Mouse (Mus musculus) kidney, embryonic 16.5 days (tissue): ENCODE measurements around the gene Ncoa7. TPM values are rescaled to one million over a fixed set of nuclear protein-coding genes. Genes with fewer than 3 reads are reported as not detected.
"Not testable (repeated sequence)": the region's sequence is repeated elsewhere in the genome, so short reads cannot be mapped to it uniquely, and the experiment has no call there.

Source experiments
- ATAC-seq: fragments of 200-750 bp; cut with Nextera tagmentation; 2 replicates; pipeline ENCODE4 v1.8.0; 2017; ENCODE audit warnings: moderate TSS enrichment; ENCODE audit not compliant: low FRiP score, low TSS enrichment
- H3K27ac ChIP-seq: fragments of 300-500 bp; sonication (generic); 2 replicates; pipeline ENCODE4 v1.5.1; 2014; ENCODE audit warnings: low read length
- H3K27me3 ChIP-seq: fragments of 300-500 bp; sonication (generic); 2 replicates; pipeline ENCODE4 v1.6.1; 2014; ENCODE audit warnings: low read length, control low read depth, mixed read lengths; ENCODE audit not compliant: insufficient read depth
- H3K36me3 ChIP-seq: fragments of 300-500 bp; sonication (generic); 2 replicates; pipeline ENCODE4 v1.6.1; 2014; ENCODE audit warnings: low read length, control low read depth, mixed read lengths; ENCODE audit not compliant: insufficient read depth
- H3K4me1 ChIP-seq: fragments of 300-500 bp; sonication (generic); 2 replicates; pipeline ENCODE4 v1.6.1; 2014; ENCODE audit warnings: low read length, control low read depth, mixed read lengths; ENCODE audit not compliant: insufficient read depth
- H3K4me2 ChIP-seq: fragments of 300-500 bp; sonication (generic); replicated peaks from 2 replicates; pipeline ENCODE4 v1.6.1; 2014; ENCODE audit warnings: low read depth, low read length
- H3K4me3 ChIP-seq: fragments of 300-500 bp; sonication (generic); 2 replicates; pipeline ENCODE4 v1.5.1; 2014; ENCODE audit warnings: mild to moderate bottlenecking, low read length
- H3K9ac ChIP-seq: fragments of 300-500 bp; sonication (generic); replicated peaks from 2 replicates; pipeline ENCODE4 v1.6.1; 2014; ENCODE audit warnings: low read length
- H3K9me3 ChIP-seq: fragments of 300-500 bp; sonication (generic); 2 replicates; pipeline ENCODE4 v1.6.1; 2016; ENCODE audit warnings: low read length, control low read depth
- WGBS: fragments of 180-500 bp; shearing (Covaris S2); extraction: QIAGEN DNeasy Blood & Tissue Kit; methylation state at CpG from one replicate; pipeline ENCODE4 v1.1.7; 2014; 5-methylcytosine and 5-hydroxymethylcytosine counted together
- polyA plus RNA-seq: library from polyadenylated mRNA; unstranded; fragments of >200 nt; fragmentation: Nextera tagmentation; extraction: Ambion mirVana; gene quantifications from 2 replicates; pipeline ENCODE4 v1.2.1, GENCODE M21; 2015

The Ncoa7 gene
- polyA plus RNA-seq, 1 experiment from 2014 or later, result 16.9 TPM

DNA sequence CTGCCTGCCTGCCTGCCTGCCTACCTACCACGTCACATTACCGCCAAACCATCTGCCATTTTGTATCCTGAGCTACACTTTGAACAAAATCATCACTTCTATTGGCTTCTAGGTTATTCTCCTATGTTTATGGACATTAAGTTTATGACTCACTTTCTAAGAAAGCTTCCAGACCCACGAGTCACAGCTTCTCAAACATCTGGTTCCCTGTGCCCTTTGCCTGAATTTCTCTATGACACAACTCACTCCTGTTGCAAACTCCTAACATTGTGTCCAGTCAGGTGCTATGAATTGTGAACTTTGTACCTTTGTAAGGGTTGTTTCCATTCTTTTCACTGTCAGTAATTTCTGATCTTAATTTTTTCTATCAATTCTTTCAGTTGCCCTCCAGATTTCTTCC, 164.9 kb downstream of the Ncoa7 start:
- Histone ChIP-seq H3K9ac (no peak overlapping the region), H3K27me3 (no peaks in the 10 kb centered on the region), H3K27ac (no peak overlapping the region), H3K4me3 (no peak overlapping the region), H3K4me2 (no peak overlapping the region), H3K9me3 (no peaks in the 10 kb centered on the region), H3K4me1 (no peaks in the 10 kb centered on the region), H3K36me3 (no peaks in the 10 kb centered on the region)
- 88% methylated on average over 3 of the region's 3 CpGs for WGBS
- ATAC-seq, result no peak

DNA sequence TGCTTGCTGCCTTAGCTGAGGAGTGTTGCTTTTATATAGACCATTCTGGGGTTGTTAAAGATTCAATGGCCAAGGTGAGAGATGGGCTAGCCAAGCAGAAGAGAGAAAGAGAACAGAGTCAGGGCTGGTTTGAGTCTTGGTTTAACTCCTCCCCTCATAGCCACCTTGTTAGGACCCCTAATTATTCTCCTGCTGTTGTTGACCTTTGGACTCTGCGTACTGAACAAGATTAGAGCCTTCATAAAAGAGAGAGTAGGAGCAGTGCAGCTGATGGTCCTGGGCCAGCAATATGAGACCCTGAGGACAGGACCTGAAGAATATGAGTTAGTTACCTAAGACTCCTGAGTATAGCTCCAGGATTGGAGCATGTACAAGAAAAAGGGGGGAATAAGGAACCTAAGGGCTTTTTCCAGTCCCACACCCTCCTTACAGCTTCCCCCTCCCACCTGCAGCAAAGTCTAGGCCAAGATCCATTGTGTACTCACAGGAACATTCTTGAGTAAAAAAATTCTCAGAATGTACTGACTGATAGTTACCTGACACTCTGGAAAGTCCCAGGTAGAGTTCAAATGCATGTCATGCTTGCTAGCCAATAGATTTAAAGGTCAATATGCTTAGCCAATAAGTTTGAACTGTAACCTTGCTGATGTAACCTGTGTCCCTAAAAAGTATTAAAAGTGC, 166.5 kb downstream of the Ncoa7 start:
- WGBS, result 65% methylated on average over 1 of the region's 1 CpGs
- H3K27ac ChIP-seq, H3K4me3 ChIP-seq, H3K9me3 ChIP-seq, H3K4me2 ChIP-seq, H3K9ac ChIP-seq, H3K27me3 ChIP-seq, H3K4me1 ChIP-seq, ATAC-seq, H3K36me3 ChIP-seq: not testable (repeated sequence)

DNA sequence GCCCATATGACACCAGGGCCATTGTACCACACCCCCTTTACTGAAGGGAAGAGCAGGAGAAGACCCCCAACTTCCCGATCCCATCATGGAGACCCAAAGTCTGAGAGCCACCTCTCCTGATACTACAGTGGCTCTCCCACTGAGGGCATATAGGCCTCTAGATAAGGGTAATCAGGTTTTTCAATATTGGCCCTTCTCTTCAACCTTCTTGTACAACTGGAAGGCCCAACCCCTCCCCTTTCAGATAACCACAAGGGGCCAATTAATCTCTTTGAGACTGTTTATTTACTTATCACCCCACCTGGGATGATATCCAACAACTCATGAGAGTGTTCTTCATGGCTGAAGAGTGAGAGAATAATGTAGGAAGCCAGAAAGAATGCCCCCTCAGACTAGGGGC, 170.4 kb downstream of the Ncoa7 start:
- Histone ChIP-seq H3K27ac (no peak overlapping the region), H3K36me3 (no peaks in the 10 kb centered on the region), H3K4me1 (no peaks in the 10 kb centered on the region), H3K9ac (no peak overlapping the region), H3K27me3 (no peaks in the 10 kb centered on the region), H3K4me3 (no peak overlapping the region), H3K9me3 (no peaks in the 10 kb centered on the region), H3K4me2 (no peak overlapping the region)
- ATAC-seq, result no peak
- 100% methylated on average over 1 of the region's 1 CpGs for WGBS

DNA sequence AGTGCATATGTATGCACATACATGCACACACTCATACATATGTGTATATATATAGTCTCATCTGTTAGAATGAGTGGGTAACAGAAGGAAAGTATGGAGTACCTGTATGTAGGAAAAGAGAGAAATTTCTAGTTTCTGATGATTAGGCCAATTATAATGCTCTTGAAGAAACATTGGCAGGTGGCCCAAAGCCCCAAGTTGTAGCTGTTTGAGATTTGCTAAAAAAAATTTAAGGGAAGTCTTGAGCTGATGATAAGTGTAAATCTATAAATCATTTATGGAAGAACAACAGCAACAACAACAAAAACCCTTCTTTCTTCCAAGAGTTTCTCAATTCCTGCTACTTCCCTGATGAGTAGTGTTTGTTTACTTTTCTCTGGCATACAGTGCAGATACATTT, 173.1 kb downstream of the Ncoa7 start:
- H3K27me3 ChIP-seq, result no peaks in the 10 kb centered on the region

DNA sequence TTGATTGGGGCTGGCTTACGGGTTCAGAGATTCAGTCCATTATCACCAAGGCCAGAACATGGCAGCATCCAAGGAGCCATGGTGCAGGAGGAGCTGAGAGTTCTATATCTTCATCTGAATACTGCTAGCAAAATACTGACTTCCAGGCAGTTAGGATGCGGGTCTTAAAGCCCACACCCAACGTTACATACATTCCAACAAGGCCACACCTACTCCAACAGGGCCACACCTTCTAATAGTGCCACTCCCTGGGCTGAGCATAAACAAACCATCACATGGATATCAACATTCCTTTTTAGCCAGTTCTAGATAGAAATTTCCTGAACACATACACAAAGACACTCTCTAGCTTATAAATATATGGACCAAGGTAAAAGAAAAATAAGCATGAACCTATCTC, 173.6 kb downstream of the Ncoa7 start, which contains the start of gene Hint3:
Hint3 (minus strand) TSS at position 120 of the 400 bp plus-strand sequence.
- no peak within 1 kb of the TSS for H3K9ac ChIP-seq
- no peak for ATAC-seq
- no peak within 1 kb of the TSS for H3K27ac ChIP-seq
- H3K4me3 ChIP-seq, result no peak within 1 kb of the TSS
- H3K4me1 ChIP-seq, result no peaks in the 10 kb centered on the region
- WGBS, result 86% methylated on average over 3 of the region's 3 CpGs
- H3K36me3 ChIP-seq, result no peaks in the 10 kb centered on the region
- no peaks in the 10 kb centered on the region for H3K9me3 ChIP-seq
- H3K27me3 ChIP-seq, result no peaks in the 10 kb centered on the region
- H3K4me2 ChIP-seq, result no peak within 1 kb of the TSS

More for the DNA sequence above, 173.1 kb downstream of the Ncoa7 start:
- Histone ChIP-seq H3K9me3 (no peaks in the 10 kb centered on the region), H3K4me2 (no peak overlapping the region), H3K9ac (no peak overlapping the region), H3K4me1 (no peaks in the 10 kb centered on the region), H3K36me3 (no peaks in the 10 kb centered on the region), H3K4me3 (no peak overlapping the region), H3K27ac (no peak overlapping the region)
- no peak for ATAC-seq

DNA sequence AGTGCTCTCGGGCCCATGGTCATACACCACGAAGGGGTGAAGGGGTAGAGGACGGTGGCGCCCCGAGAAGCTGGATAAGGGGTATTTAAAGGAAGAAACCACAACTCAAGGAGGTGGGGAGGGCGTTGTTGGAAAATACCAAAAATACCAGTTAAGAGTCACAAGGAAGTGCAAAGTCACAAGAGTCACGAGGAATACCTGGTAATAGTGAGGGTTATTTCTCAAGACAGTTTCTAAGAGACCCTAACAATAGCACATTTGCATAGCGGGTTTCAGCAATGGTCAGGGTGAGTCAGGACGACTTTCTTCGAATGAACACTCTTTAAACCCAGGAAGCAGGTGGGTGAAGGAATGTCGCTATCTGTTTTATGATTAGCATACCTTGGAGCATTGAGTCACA, 174.7 kb downstream of the Ncoa7 start:
- H3K4me2 ChIP-seq, H3K4me1 ChIP-seq, ATAC-seq, H3K9ac ChIP-seq, H3K36me3 ChIP-seq, H3K27me3 ChIP-seq, H3K4me3 ChIP-seq, H3K27ac ChIP-seq, H3K9me3 ChIP-seq: not testable (repeated sequence)
- 90% methylated on average over 11 of the region's 11 CpGs for WGBS

DNA sequence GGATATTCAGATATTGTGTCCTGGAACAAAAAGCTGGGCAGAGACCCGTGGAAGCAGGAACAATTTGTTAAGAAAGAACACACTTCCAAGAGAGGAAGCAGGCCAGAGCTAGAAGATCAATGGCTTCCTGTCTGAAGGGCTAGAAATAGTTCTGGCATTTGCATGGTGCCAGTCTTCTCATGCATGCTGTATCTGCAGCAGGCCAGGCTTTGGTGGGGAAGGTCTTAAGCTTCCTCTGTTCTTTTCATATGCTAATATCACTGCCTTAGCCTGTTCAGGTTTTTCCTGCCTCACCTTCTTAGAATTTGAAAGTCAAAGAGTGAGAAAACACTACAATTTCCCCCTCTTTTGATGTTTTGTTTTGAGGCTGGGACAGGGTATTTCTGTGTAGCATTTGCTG, 175.6 kb downstream of the Ncoa7 start:
- ATAC-seq, result 0 out of 2 replicates have a peak, but pooled peaks have one; percentile 49
- WGBS, result 21% methylated on average over 1 of the region's 1 CpGs
- Histone ChIP-seq H3K4me1 (no peaks in the 10 kb centered on the region), H3K4me3 (no peak overlapping the region), H3K27ac (no peak overlapping the region), H3K4me2 (no peak overlapping the region), H3K27me3 (no peaks in the 10 kb centered on the region), H3K9ac (no peak overlapping the region), H3K9me3 (no peaks in the 10 kb centered on the region), H3K36me3 (no peaks in the 10 kb centered on the region)

DNA sequence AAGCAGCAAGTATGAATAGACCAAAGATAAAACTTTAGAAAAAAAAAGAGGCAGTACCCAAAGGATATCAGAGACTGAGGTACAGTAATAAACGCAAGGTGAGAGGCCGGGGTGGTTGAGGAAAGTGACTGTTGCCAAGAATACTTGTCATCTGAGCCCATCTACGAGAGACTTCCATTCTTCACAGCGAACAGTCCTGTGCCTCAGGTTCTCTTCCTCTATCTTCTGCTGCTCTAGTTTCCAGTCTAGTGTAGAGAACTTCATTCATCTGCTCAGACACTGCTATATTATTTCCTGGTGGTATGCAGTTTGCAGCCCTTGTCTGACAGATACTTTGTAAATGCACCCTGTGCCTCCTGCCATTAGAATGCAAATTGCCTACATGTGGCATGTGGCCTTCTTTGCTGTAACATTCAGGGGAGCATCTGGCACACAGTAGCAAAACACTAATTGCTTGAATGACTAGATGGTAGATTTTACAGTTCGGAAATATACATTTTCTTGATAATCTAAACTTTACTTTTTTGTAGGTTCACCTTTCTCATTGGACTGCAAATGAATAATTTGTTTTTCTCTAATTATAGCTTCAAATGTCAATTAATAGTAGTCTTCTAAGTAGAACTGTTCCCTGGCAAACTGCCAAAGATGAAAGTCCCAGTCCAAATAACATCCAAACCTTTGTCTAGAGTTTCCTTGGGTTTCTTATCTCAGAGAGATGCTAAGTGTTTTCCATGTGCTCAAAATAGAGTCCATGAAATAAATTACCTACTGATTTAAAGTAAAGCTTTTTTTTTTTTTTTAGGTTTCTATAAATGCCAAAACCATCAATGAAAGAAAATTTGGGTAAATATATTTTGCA, 178.7 kb downstream of the Ncoa7 start:
- no peak overlapping the region for H3K4me2 ChIP-seq
- H3K27me3 ChIP-seq, result no peaks in the 10 kb centered on the region
- no peaks in the 10 kb centered on the region for H3K36me3 ChIP-seq
- no peaks in the 10 kb centered on the region for H3K4me1 ChIP-seq
- 74% methylated on average over 5 of the region's 5 CpGs for WGBS
- no peak overlapping the region for H3K9ac ChIP-seq
- H3K9me3 ChIP-seq, result no peaks in the 10 kb centered on the region
- no peak overlapping the region for H3K27ac ChIP-seq
- no peak overlapping the region for H3K4me3 ChIP-seq
- no peak for ATAC-seq

DNA sequence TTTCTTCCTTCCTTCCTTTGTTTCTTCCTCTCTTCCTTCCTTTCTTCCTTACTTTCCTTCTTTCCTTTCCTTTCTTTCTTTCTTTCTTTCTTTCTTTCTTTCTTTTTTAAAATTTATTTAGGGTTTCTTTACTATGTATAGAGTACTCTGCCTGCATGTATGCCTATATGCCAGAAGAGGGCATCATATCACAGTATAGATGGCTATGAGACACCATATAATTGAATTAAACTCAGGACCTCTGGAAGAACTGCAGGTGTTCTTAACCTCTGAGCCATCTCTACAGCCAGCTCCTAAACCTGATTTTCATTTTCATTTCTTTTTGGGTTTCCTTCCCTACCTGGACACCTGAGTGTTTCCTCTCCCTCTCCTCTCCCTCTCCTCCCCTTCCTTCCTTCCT, 180.2 kb downstream of the Ncoa7 start:
- Histone ChIP-seq H3K27me3 (no peaks in the 10 kb centered on the region), H3K36me3 (no peaks in the 10 kb centered on the region), H3K4me2 (no peak overlapping the region), H3K4me3 (no peak overlapping the region), H3K27ac (no peak overlapping the region), H3K4me1 (0 out of 2 replicates have a peak, but pooled peaks cover 2% of the 10 kb centered on the region), H3K9ac (no peak overlapping the region), H3K9me3 (no peaks in the 10 kb centered on the region)
- ATAC-seq, result no peak

DNA sequence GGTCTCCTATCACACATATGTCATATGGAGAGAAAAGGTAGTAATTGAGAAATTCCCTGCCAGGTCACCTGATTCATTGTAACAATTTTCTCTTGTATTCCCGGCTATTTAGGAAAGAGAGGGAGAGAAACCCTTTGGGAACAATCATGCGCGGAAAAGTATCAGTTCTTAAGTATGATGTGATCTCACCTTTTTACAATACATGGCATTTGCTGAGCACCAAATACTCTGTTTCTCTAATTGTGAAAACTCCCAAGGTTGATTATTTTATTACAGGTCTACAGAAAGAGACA, 184.3 kb downstream of the Ncoa7 start:
- no peaks in the 10 kb centered on the region for H3K9me3 ChIP-seq
- H3K4me3 ChIP-seq, result peak overlapping the region; percentile 82
- peak overlapping the region; percentile 79 for H3K4me2 ChIP-seq
- no peaks in the 10 kb centered on the region for H3K27me3 ChIP-seq
- peak overlapping the region; percentile 90 for H3K9ac ChIP-seq
- no peaks in the 10 kb centered on the region for H3K36me3 ChIP-seq
- no peak for ATAC-seq
- H3K27ac ChIP-seq, result no peak overlapping the region; the same call in 1 of the 2 replicates
- 0 out of 2 replicates have a peak, but pooled peaks cover 6% of the 10 kb centered on the region for H3K4me1 ChIP-seq
- 44% methylated on average over 3 of the region's 3 CpGs for WGBS
